Mouse (Mus musculus): Measurements from ENCODE around the gene Pip5k1c. TPM values are rescaled to one million over a fixed set of nuclear protein-coding genes. Genes with fewer than 3 reads are reported as not detected.

Pip5k1c gene
- polyA plus RNA-seq, 1 experiment from 2014 or later: 55.0 TPM

GRCm38 (mm10) chr10:81350351-81351063 is 57.7 kb downstream of the Pip5k1c start, which contains the start of gene Hmg20b:
Hmg20b (minus strand) TSS chr10:81350480.
- WGBS: under 1% methylated on average over 54 of the region's 54 CpGs

GRCm38 (mm10) chr10:81351678-81352291 is 59.0 kb downstream of the Pip5k1c start:
- H3K27ac ChIP-seq (replicated peaks): 0 out of 2 replicates have a peak overlapping the region, but pooled peaks have one; percentile 2
- peaks cover 18% of the 10 kb centered on the region for H3K36me3 ChIP-seq
- H3K9me3 ChIP-seq (replicated peaks): no peaks in the 10 kb centered on the region
- WGBS: 28% methylated on average over 9 of the region's 9 CpGs
- H3K4me1 ChIP-seq: peaks cover 63% of the 10 kb centered on the region
- DNase-seq (ENCODE audit: low spot score): no peak
- H3K27me3 ChIP-seq (ENCODE audit: low read depth, poor library complexity, severe bottlenecking): peaks cover 48% of the 10 kb centered on the region
- no peak overlapping the region for H3K4me3 ChIP-seq

More at GRCm38 (mm10) chr10:81350351-81351063, 57.7 kb downstream of the Pip5k1c start, which contains the start of gene Hmg20b:
- H3K36me3 ChIP-seq: peaks cover 30% of the 10 kb centered on the region
- H3K4me3 ChIP-seq: peak within 1 kb of the TSS; percentile 77
- peaks cover 48% of the 10 kb centered on the region for H3K27me3 ChIP-seq (ENCODE audit: low read depth, poor library complexity, severe bottlenecking)
- peak; percentile 100 for DNase-seq (ENCODE audit: low spot score)
- H3K4me1 ChIP-seq: peaks cover 66% of the 10 kb centered on the region
- H3K9me3 ChIP-seq (replicated peaks): no peaks in the 10 kb centered on the region
- H3K27ac ChIP-seq (replicated peaks): peak within 1 kb of the TSS; percentile 95

DNA sequence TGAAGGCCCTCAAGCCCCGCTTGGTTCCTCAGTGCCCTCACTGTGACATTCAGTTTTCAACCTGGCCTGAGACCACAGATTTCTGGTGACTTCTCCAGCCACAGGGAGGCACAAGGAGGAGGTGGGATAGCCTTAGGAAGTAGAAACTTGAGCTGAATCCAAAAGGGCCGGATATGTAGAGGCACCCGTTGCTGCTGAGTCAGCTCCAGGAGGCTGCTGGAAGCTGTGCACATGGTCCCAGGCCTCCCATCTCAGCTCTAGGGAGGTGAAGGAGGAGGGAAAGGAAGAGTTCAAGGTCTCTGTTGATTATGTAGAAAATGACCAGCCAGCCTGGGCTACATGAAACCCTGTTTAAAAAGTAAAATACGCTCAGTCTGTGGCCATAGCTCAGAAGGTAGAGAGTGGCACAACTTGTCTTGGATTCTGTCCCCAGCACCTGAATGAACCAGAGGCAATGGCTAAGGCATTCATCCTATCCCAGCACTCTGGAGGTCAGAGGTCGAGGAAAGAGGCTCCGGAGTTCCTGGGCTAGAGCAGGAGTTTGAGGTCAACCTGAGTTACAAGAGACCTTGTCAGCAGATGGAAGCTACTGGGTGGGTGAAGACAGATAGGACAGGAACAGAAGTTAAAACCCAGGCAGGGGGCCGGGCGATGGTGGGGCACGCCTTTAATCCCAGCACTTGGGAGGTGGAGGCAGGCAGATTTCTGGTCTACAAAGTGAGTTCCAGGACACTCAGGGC is 62.1 kb downstream of the Pip5k1c start:
- Histone ChIP-seq H3K4me1 (peaks cover 65% of the 10 kb centered on the region), H3K27me3 (ENCODE audit: low read depth, poor library complexity, severe bottlenecking) (peaks cover 43% of the 10 kb centered on the region), H3K9me3 (replicated peaks) (no peaks in the 10 kb centered on the region), H3K36me3 (no peaks in the 10 kb centered on the region), H3K27ac (replicated peaks) (no peak overlapping the region; the same call in 1 of the 2 replicates), H3K4me3 (no peak overlapping the region)
- DNase-seq (ENCODE audit: low spot score): no peak
- WGBS: 57% methylated on average over 9 of the region's 9 CpGs

GRCm38 (mm10) chr10:81355533-81355932 is 62.8 kb downstream of the Pip5k1c start:
- Histone ChIP-seq H3K27ac (replicated peaks) (no peak overlapping the region), H3K4me3 (no peak overlapping the region), H3K4me1 (peaks cover 69% of the 10 kb centered on the region), H3K36me3 (no peaks in the 10 kb centered on the region), H3K9me3 (replicated peaks) (no peaks in the 10 kb centered on the region), H3K27me3 (ENCODE audit: low read depth, poor library complexity, severe bottlenecking) (peaks cover 43% of the 10 kb centered on the region)
- DNase-seq (ENCODE audit: low spot score): no peak
- WGBS: 87% methylated on average over 4 of the region's 4 CpGs

DNA sequence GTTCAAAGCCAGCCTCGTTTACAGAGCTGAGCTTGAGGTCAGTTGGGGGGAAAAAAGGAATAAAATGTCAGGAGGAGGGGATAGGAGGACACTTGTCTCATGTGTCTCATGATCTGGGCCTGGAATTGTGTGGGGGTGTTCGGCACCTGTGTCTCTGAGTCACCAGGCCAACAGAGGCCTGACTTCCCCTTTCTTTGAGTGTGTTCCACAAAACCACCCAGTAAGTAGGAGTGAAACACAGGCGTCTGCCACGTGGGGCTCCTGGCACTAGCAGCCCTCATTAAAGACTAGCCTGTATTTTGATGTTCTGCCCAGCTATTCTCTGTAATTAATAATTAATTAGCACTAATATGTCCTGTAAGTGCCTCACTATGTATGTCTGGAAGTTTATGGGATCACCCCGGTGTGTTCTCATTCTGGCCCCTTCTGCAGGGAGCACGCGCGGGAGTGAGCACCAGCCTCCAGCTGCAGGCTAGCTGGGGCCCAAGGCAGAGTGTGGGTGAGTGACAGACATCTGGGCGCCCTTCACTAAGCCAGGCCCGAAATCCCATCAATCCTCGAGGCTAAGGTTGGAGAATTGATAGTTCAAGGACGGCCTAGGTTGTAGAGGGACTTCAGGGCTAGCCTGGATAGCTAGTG is 63.7 kb downstream of the Pip5k1c start:
- Histone ChIP-seq H3K27ac (replicated peaks) (peak overlapping the region; percentile 53; the same call in 1 of the 2 replicates), H3K4me3 (peak overlapping the region; percentile 78), H3K36me3 (peaks cover 5% of the 10 kb centered on the region), H3K4me1 (peaks cover 71% of the 10 kb centered on the region), H3K27me3 (ENCODE audit: low read depth, poor library complexity, severe bottlenecking) (peaks cover 43% of the 10 kb centered on the region), H3K9me3 (replicated peaks) (no peaks in the 10 kb centered on the region)
- 61% methylated on average over 12 of the region's 12 CpGs for WGBS
- DNase-seq (ENCODE audit: low spot score): no peak

DNA sequence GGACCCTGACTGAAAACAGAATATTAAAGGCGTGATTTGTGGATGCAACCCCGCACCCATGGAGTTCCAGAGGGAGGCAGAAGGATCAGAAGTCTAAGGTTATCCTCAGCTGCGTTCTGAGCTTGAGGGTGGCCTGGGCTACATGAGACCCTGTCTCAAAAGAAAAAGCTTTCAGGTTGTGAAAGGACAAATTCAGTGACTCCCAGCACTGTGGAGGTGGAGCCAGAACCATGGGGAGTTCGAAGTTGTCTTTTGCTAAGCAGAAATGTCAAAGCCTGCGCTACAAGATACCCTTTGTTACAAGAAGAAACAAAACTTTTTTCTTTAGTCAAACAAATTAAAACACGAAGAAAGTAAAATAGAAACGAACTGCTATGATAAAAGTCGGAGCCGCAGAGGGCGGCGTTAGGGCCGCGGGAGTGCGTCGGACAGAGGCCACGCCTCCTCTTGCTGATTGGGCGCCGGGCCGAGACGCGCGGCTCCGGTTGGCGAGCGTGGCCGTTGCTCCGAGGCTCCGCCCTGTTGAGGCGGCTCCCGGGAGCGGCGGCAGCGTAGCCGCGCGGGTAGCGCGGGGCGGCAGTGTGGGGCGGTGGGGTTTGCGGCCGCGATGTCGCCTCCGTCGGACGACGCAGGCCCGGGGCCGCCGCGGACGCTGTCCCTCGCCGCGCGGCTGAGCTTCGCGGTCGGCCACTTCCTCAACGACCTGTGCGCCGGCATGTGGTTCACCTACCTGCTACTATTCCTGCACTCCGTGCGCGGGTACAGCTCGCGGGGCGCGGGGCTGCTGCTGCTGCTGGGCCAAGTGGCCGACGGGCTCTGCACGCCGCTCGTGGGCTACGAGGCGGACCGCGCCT is 64.5 kb downstream of the Pip5k1c start, which contains the start of gene Mfsd12:
Mfsd12 (plus strand) TSS at position 501 of the 854 bp plus-strand sequence.
- peak within 1 kb of the TSS; percentile 84 for H3K27ac ChIP-seq (replicated peaks)
- WGBS: 2% methylated on average over 79 of the region's 79 CpGs
- H3K4me1 ChIP-seq: peaks cover 72% of the 10 kb centered on the region
- peak; percentile 87 for DNase-seq (ENCODE audit: low spot score)
- H3K4me3 ChIP-seq: peak within 1 kb of the TSS; percentile 78
- no peaks in the 10 kb centered on the region for H3K9me3 ChIP-seq (replicated peaks)
- peaks cover 12% of the 10 kb centered on the region for H3K36me3 ChIP-seq
- H3K27me3 ChIP-seq (ENCODE audit: low read depth, poor library complexity, severe bottlenecking): peaks cover 48% of the 10 kb centered on the region

- Histone ChIP-seq H3K27ac (replicated peaks) (peak overlapping the region; percentile 84), H3K27me3 (ENCODE audit: low read depth, poor library complexity, severe bottlenecking) (peaks cover 58% of the 10 kb centered on the region), H3K4me3 (peak overlapping the region; percentile 78), H3K4me1 (peaks cover 81% of the 10 kb centered on the region), H3K9me3 (replicated peaks) (no peaks in the 10 kb centered on the region), H3K36me3 (peaks cover 19% of the 10 kb centered on the region)
- DNase-seq (ENCODE audit: low spot score): no peak
- 24% methylated on average over 4 of the region's 4 CpGs for WGBS
Measured at GRCm38 (mm10) chr10:81358209-81358608, 65.4 kb downstream of the Pip5k1c start.

DNA sequence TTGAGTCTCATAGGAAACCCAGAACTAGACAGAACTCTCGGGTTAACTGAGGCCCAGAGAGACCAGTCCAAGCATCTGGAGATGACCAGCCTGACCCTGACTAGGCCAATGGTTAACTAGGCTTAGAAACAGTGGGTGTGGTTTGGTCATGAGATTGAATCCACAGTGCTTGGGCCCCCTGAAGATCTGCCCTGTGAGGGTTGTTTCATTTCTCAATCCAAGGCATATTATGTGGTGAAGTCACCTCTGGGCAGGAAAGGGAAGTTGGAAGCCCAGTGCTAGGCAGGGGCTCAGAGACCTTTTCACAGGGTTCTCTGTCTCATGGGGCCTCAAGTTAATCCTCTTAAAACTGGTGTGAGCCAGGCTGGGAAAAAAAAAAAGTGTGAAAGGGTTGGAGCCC is 66.1 kb downstream of the Pip5k1c start:
- WGBS: 56% methylated on average over 1 of the region's 1 CpGs
- H3K36me3 ChIP-seq: peaks cover 19% of the 10 kb centered on the region
- H3K9me3 ChIP-seq (replicated peaks): no peaks in the 10 kb centered on the region
- DNase-seq (ENCODE audit: low spot score): no peak
- peak overlapping the region; percentile 78 for H3K4me3 ChIP-seq
- H3K27me3 ChIP-seq (ENCODE audit: low read depth, poor library complexity, severe bottlenecking): peaks cover 64% of the 10 kb centered on the region
- H3K27ac ChIP-seq (replicated peaks): peak overlapping the region; percentile 25; the same call in 1 of the 2 replicates
- H3K4me1 ChIP-seq: peaks cover 88% of the 10 kb centered on the region

DNA sequence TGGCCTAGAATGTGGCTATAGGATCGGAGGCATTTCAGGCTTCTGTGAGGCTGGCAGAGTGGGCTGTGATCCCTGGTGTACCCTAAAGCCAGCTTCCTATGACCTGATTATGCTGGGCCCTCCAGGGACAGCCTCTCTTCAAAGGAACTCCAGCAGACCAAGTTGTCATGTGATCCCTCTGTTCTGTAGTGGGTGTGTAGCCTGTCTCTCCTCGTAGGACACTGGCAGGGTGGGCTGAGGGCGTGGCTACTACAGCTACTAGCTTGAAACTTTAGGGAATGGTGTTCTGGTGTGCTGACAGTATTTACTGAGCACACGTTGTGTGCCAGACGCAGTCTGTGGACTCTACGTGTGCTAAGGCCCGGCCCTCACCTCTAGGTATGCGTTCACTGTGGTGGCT is 68.0 kb downstream of the Pip5k1c start:
- H3K4me3 ChIP-seq: no peak overlapping the region
- DNase-seq (ENCODE audit: low spot score): no peak
- peaks cover 94% of the 10 kb centered on the region for H3K4me1 ChIP-seq
- H3K9me3 ChIP-seq (replicated peaks): no peaks in the 10 kb centered on the region
- H3K27me3 ChIP-seq (ENCODE audit: low read depth, poor library complexity, severe bottlenecking): peaks cover 64% of the 10 kb centered on the region
- WGBS: 71% methylated on average over 8 of the region's 8 CpGs
- H3K36me3 ChIP-seq: peaks cover 19% of the 10 kb centered on the region
- no peak overlapping the region for H3K27ac ChIP-seq (replicated peaks)

DNA sequence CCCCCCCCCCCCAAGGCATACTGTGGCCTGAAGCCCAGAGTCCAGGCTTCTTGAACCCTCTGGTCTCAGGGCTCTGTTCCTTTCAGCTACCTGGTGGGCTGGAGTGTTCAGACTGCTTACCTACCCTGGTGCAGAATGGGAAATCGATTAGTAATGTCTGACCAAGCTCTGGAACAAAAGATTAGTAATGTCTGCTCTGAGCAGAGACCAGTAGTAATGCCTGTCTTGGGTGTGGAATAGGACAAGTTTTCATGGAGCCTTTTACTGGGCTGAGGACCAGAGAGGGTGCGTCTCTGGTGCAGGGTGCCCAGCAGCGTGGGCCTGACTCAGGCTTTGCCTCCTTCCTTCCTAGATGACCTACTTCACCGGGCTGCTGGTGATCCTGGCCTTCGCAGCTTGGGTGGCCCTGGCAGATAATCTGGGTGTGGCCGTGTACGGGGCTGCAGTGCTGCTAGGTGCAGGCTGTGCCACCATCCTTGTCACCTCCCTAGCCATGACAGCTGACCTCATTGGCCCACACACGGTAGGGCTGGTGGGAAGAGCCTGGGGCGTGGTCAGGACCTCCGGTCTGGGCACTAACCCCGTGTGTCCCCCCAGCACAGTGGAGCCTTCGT is 69.7 kb downstream of the Pip5k1c start:
- no peaks in the 10 kb centered on the region for H3K9me3 ChIP-seq (replicated peaks)
- H3K27ac ChIP-seq (replicated peaks): peak overlapping the region; percentile 78
- H3K27me3 ChIP-seq (ENCODE audit: low read depth, poor library complexity, severe bottlenecking): peaks cover 52% of the 10 kb centered on the region
- WGBS: 71% methylated on average over 12 of the region's 12 CpGs
- H3K4me1 ChIP-seq: peaks cover 100% of the 10 kb centered on the region
- no peak for DNase-seq (ENCODE audit: low spot score)
- H3K36me3 ChIP-seq: peaks cover 32% of the 10 kb centered on the region
- H3K4me3 ChIP-seq: 0 out of 2 replicates have a peak overlapping the region, but pooled peaks have one; percentile 52
